Mouse (Mus musculus) bone marrow, adult 2 months (tissue): Measurements from ENCODE around the gene Sart3.

Source experiments
- CTCF ChIP-seq: fragments of 200-500 bp; IDR thresholded peaks from 2 replicates; pipeline ENCODE4 v1.5.1; 2011; ENCODE audit warnings: low read length, control low read depth; ENCODE audit not compliant: control insufficient read depth, insufficient read depth
- POLR2A ChIP-seq: fragments of 200-500 bp; IDR thresholded peaks from 2 replicates; pipeline ENCODE4 v1.6.1; 2011; ENCODE audit warnings: low read depth, mild to moderate bottlenecking, control low read depth, low read length, borderline replicate concordance; ENCODE audit not compliant: control insufficient read depth

- no peak for TF ChIP-seq CTCF
- TF ChIP-seq POLR2A: no peak
Measured at GRCm38 (mm10) chr5:113775585-113775984, 3.3 kb upstream of the Sart3 start.
